Mouse (Mus musculus) 416B (cell line): Measurements from ENCODE around the gene Gm49027.

Experiments used
- DNase-seq: peaks from one replicate; pipeline ENCODE4 v3.0.0; 2011; ENCODE audit warnings: low read depth

The Gm49027 gene

DNA sequence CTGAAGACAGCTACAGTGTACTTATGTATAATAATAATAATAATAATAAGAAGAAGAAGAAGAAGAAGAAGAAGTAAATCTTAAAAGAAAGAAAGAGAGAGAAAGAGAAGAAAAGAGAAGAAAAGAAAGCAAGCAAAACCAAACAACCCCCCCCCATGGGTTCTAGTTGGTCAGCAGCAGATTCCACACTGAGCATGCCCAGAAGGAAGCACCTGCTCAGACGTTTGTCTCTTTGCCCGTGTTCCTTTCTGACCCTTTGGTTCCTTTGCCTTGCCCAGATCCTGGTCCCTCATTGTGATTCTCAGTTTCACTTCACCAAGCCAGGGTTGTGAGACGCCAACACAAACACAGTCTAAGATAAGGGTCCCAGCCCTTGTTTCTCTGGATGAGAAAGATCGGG lies 23.3 kb downstream of the Gm49027 start:
- peak; percentile 60 for DNase-seq

DNA sequence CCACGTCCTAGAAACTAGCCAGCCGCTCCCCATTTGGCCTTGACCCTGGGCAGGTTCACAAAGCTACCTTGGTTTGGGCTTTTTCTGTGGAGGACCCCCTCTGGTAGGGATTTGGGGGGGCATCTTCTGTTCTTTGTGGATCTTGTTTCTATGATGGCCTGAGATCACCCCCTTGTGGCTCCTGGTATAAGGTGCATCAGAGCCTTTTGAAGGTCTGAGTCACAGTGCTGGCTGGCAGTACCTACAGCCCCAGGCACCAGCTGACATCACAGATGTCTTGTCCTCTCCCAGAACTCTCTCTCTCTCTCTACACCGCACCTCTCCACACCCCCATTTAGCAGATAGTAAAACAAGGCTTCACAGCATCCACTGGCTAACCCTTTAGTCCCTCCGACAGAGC lies 25.6 kb downstream of the Gm49027 start:
- DNase-seq: peak; percentile 63

DNA sequence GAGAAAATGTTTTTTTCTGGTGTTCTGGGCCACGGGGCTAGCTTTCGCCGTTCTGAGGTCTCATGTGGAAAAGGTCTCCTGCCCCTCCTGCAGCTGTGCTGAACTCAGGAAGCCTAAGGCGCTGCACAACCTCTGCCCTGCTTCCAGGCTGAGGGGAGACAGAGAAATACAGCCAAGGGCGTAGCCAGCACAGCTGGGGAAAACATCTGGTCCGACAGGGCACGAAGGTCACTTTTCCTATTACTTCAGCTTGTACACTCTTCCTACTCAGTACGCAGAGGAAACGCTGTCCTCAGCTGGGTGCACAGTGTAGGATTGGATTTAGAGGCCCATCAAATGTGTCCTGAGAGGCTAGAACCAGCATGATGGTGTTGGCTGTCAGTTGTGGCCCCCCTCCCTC lies 35.4 kb downstream of the Gm49027 start:
- DNase-seq: no peak

DNA sequence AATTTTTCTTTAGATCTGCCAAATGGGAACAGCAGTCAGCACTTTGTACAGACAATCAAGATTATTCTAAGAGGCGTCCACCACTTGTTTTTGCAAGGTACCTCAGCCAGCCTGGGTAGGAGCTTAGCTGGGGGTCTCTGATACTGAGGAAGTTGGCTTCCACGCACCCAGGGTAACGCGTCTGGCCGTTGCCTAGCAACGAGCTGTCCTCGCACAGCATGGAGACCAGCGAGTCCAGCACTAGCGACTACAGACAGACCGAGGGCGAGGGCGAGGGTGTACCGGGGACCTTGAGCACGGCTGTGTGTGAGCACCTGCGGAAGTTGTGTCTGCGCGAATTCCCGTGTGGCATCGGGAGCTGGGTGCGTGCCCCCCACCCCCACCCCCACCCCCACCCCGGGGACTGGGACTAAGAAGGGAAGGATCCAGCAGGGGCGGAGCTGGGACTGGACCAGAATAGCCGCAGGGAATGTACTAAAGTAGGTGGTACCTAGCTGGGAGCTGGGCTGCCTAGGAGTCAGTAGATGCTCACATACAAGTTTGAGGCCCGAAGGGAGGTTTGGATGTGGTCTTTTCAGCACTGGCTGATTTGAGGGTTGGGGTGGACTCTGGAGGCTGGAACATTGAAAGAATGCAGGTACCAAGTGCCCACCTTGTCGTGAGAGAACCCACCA lies 36.0 kb downstream of the Gm49027 start, which contains the start of the genes Lrrc43 and Il31:
Gene Lrrc43, plus strand, starts transcription at position 194 of the 674 bp plus-strand sequence.
Gene Il31, minus strand, starts transcription at position 378 of the 674 bp plus-strand sequence.
- no peak for DNase-seq

DNA sequence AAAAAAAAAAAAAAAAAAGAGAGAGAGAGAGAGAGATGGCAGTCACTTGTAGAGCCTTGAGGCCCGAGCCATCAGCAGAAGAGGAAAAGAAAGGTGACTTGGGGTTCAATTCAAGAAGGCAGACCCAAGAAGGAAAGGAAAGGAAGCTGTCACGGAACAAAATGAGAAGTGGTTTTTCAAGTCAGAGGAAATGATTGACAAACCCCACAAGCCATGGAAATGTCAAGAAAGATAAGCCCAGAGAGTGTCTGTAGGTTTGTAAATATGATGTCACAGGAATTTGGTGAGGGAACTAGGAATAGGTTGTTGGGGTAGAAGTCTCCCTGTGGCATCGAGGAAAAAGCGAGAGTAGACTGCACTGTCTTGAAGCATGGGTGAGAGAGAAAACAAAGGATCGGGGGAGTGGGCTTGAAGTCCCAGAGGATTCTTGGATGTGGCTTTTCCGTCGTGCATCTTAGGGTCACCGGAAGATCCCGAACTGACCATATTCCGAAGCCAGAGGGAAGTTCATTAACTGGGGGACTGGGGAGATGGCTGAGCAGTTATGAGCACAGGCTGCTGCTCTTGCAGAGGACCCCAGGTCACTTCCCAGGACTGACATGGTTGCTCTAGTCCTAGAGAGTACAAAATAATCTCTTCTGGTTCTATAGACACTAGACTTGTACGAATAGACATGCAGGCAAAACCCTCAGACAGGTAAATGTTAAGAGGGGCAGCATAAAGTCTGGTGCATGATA lies 37.5 kb downstream of the Gm49027 start:
- DNase-seq: peak; percentile 64

DNA sequence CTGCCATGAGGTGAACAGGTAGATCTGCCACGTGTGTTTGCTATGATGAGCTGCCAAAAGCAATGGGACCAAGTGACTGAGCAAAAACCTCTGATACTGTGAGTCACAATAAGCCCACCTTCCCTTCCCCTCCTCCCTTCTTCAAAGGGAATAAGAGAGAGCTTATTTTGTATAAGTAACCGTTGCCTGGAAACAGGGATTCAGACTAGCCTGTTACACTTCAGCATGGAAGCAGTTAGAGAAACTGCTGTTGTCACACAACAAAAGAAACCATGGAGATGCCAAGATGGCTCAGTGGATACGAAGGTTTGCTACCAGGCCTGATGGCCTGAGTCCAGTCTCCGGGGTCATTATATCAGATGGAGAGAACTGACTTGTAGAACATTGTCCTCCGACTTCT lies 51.5 kb downstream of the Gm49027 start:
- DNase-seq: no peak

DNA sequence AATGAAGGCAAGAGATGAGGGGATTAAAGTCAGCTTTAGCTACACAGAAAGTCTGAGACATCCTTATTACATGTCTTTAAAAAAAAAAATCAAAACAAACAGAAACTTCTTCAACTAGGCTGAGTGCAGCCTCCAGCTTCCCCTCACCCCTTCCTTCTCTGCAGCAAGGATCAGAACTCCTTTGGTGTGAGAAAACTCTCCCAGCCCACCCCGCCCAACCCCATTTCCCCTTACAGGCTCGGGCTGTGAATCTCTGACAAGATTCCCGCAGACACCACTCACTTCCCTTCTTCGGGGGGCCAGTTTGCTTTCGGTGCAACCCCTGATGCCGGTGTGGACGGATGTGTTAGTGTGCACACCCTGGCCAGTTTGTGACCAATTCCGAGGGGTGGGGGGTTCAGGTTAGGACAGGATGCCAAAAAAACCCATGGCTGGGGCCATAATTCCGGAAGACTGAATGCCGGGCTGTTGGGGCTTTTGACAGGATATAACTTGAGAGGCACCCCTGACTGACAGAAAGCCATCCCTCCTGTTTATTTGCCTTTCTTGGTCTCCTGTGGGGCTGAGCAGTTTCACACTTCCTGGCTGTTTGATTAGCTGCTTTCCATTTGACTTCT lies 54.4 kb downstream of the Gm49027 start:
- no peak for DNase-seq

DNA sequence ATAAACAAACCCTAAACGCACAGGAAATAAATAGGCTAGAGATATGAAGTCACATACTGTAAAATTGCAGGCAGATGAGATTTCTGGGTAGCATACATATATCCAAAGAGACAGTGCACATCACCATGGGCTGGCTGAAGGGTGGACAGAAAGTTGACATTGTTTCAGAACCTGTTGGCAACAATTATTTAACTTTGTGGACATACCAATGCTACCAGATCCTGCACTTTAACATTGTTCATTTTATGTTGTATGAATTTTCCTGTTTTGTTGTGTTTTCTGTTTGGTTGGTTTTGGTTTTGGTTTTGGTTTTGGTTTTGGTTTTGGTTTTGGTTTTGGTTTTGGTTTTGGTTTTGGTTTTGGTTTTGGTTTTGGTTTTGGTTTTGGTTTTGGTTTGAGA lies 60.6 kb downstream of the Gm49027 start:
- no peak for DNase-seq
